Mouse (Mus musculus) heart, embryonic 11.5 days (tissue): ENCODE data around the gene Plvap. TPM values are rescaled to one million over a fixed set of nuclear protein-coding genes. Genes with fewer than 3 reads are reported as not detected.

Experiments used
- ATAC-seq: fragments of 200-750 bp; cut with Nextera tagmentation; replicated peaks from 2 replicates; pipeline ENCODE4 v1.8.0; 2017; ENCODE audit warnings: moderate library complexity; ENCODE audit not compliant: insufficient number of reproducible peaks, low FRiP score, low TSS enrichment
- H3K27ac ChIP-seq: fragments of 300-500 bp; sonication (generic); 2 replicates; pipeline ENCODE4 v1.5.1; 2014; ENCODE audit warnings: mild to moderate bottlenecking, low read depth, low read length
- H3K27me3 ChIP-seq: fragments of 300-500 bp; sonication (generic); 2 replicates; pipeline ENCODE4 v1.6.1; 2014; ENCODE audit warnings: mild to moderate bottlenecking, low read length, mixed read lengths; ENCODE audit not compliant: control insufficient read depth, insufficient read depth
- H3K36me3 ChIP-seq: fragments of 300-500 bp; sonication (generic); 2 replicates; pipeline ENCODE4 v1.6.1; 2014; ENCODE audit warnings: mild to moderate bottlenecking, low read length, moderate library complexity, mixed read lengths; ENCODE audit not compliant: control insufficient read depth, insufficient read depth
- H3K4me1 ChIP-seq: fragments of 300-500 bp; sonication (generic); 2 replicates; pipeline ENCODE4 v1.6.1; 2014; ENCODE audit warnings: low read length; ENCODE audit not compliant: control insufficient read depth, insufficient read depth
- H3K4me2 ChIP-seq: fragments of 300-500 bp; sonication (generic); 2 replicates; pipeline ENCODE4 v1.6.1; 2014; ENCODE audit warnings: mild to moderate bottlenecking, moderate library complexity
- H3K4me3 ChIP-seq: fragments of 300-500 bp; sonication (generic); 2 replicates; pipeline ENCODE4 v1.5.1; 2014; ENCODE audit warnings: low read depth, low read length
- H3K9ac ChIP-seq: fragments of 300-500 bp; sonication (generic); 2 replicates; pipeline ENCODE4 v1.6.1; 2014; ENCODE audit warnings: mild to moderate bottlenecking, low read depth, low read length, moderate library complexity
- H3K9me3 ChIP-seq: fragments of 300-500 bp; sonication (generic); replicated peaks from 2 replicates; pipeline ENCODE4 v1.6.1; 2016; ENCODE audit warnings: low read length; ENCODE audit not compliant: control insufficient read depth
- WGBS: fragments of 180-500 bp; shearing (Covaris S2); extraction: QIAGEN DNeasy Blood & Tissue Kit; methylation state at CpG from one replicate; pipeline ENCODE4 v1.1.7; 2014; ENCODE audit not compliant: insufficient replicate concordance; 5-methylcytosine and 5-hydroxymethylcytosine counted together
- polyA plus RNA-seq: library from polyadenylated mRNA; unstranded; fragments of >200 nt; fragmentation: Nextera tagmentation; extraction: Ambion mirVana; gene quantifications from 2 replicates; pipeline ENCODE4 v1.2.1, GENCODE M21; 2014

The Plvap gene
- polyA plus RNA-seq, 1 experiment from 2014 or later, result 148 TPM

GRCm38 (mm10) chr8:71550754-71551153 lies 39.2 kb upstream of the Plvap start:
- no peak overlapping the region for H3K4me2 ChIP-seq
- no peaks in the 10 kb centered on the region for H3K9me3 ChIP-seq
- no peak overlapping the region for H3K4me3 ChIP-seq
- WGBS, result 72% methylated on average over 7 of the region's 7 CpGs
- no peak for ATAC-seq
- no peak overlapping the region for H3K27ac ChIP-seq
- H3K36me3 ChIP-seq, result peaks cover 8% of the 10 kb centered on the region
- 0 out of 2 replicates have a peak, but pooled peaks cover 5% of the 10 kb centered on the region for H3K4me1 ChIP-seq
- H3K27me3 ChIP-seq, result peaks cover 4% of the 10 kb centered on the region; the same call in 1 of the 2 replicates
- H3K9ac ChIP-seq, result no peak overlapping the region

GRCm38 (mm10) chr8:71547590-71547989 lies 36.0 kb upstream of the Plvap start:
- no peak for ATAC-seq
- WGBS, result 84% methylated on average over 7 of the region's 7 CpGs

GRCm38 (mm10) chr8:71545053-71545452 lies 33.5 kb upstream of the Plvap start:
- ATAC-seq, result no peak
- 94% methylated on average over 11 of the region's 11 CpGs for WGBS

More at GRCm38 (mm10) chr8:71547590-71547989, 36.0 kb upstream of the Plvap start:
- Histone ChIP-seq H3K36me3 (peaks cover 11% of the 10 kb centered on the region), H3K4me3 (no peak overlapping the region), H3K4me1 (0 out of 2 replicates have a peak, but pooled peaks cover 10% of the 10 kb centered on the region), H3K9me3 (no peaks in the 10 kb centered on the region), H3K9ac (no peak overlapping the region), H3K27ac (no peak overlapping the region), H3K27me3 (no peaks in the 10 kb centered on the region), H3K4me2 (no peak overlapping the region)

DNA sequence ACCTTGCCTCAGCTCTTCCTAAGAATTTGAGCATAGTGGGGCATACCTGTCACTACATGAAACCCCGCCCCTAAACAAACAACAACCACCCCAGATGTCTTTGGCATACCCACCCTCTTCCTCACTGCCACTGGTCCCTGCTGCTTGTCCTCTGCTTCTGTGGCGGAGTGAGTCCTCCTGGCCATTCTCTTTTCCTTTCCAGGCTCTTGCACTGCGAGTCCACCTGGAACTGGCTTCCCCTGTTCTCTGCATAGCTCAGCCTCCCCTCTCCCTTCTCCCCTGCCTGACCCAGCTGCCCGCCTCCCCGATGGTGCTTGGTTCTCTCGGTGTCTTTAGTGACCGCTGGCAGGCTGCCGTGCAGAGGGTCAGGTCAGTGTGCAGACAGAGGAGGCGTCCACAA lies 32.2 kb upstream of the Plvap start:
- Histone ChIP-seq H3K9ac (peak overlapping the region; percentile 72; the same call in 1 of the 2 replicates), H3K9me3 (no peaks in the 10 kb centered on the region), H3K4me2 (peak overlapping the region; percentile 85), H3K36me3 (peaks cover 11% of the 10 kb centered on the region), H3K27me3 (no peaks in the 10 kb centered on the region), H3K27ac (no peak overlapping the region), H3K4me3 (peak overlapping the region; percentile 80), H3K4me1 (0 out of 2 replicates have a peak, but pooled peaks cover 6% of the 10 kb centered on the region)
- ATAC-seq, result no peak
- 86% methylated on average over 9 of the region's 9 CpGs for WGBS

More at GRCm38 (mm10) chr8:71545053-71545452, 33.5 kb upstream of the Plvap start:
- Histone ChIP-seq H3K4me1 (0 out of 2 replicates have a peak, but pooled peaks cover 6% of the 10 kb centered on the region), H3K27me3 (no peaks in the 10 kb centered on the region), H3K9ac (no peak overlapping the region), H3K4me2 (no peak overlapping the region), H3K4me3 (no peak overlapping the region), H3K36me3 (peaks cover 11% of the 10 kb centered on the region), H3K9me3 (no peaks in the 10 kb centered on the region), H3K27ac (no peak overlapping the region)

DNA sequence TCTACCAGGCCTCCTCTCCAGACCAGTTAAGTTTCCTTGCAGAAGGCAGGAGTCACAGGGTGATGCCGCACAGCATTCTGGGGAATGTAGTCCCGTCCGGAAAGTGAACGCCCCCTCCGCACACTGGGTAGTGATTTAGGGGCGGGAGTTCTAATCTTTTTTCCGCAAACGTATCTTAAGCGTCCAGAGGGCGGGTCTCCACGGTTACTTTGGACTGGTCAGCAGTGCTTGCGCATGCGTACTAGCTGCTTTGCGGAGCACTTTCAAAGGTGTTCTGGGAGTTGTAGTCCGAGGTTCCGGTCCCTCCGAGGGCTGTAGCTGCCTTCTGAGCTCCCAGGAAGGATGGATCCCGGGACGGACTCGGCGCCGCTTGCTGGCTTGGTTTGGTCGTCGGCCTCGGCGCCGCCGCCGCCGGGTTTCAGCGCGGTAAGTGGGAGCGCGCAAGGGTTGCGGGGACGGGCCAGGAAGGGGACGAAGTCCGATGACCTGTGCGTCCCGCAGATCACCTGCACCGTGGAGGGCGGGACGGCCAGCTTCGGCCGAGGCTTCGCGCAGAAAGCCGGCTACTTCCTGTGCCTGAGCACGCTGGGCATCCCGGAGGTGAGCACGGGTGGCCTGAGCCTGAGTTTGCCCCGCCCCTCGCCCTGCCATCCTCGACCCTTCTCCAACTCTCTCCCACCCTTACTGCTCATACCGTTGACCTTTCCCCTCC lies 31.2 kb upstream of the Plvap start, which contains the start of gene Mvb12a:
Mvb12a (plus strand) TSS at position 291 of the 712 bp plus-strand sequence.
- Histone ChIP-seq H3K4me3 (peak within 1 kb of the TSS; percentile 80), H3K4me1 (0 out of 2 replicates have a peak, but pooled peaks cover 6% of the 10 kb centered on the region), H3K27me3 (no peaks in the 10 kb centered on the region), H3K4me2 (peak within 1 kb of the TSS; percentile 85), H3K9me3 (no peaks in the 10 kb centered on the region), H3K27ac (no peak within 1 kb of the TSS), H3K36me3 (peaks cover 8% of the 10 kb centered on the region), H3K9ac (peak within 1 kb of the TSS; percentile 72)
- ATAC-seq, result peak; percentile 93
- WGBS, result under 1% methylated on average over 55 of the region's 55 CpGs

- H3K4me3 ChIP-seq, result peak within 1 kb of the TSS; percentile 56
- ATAC-seq, result peak; percentile 81
- H3K4me1 ChIP-seq, result no peaks in the 10 kb centered on the region
- H3K9ac ChIP-seq, result peak within 1 kb of the TSS; percentile 70
- peak within 1 kb of the TSS; percentile 64; the same call in 1 of the 2 replicates for H3K27ac ChIP-seq
- peak within 1 kb of the TSS; percentile 74 for H3K4me2 ChIP-seq
- no peaks in the 10 kb centered on the region for H3K9me3 ChIP-seq
- H3K27me3 ChIP-seq, result 0 out of 2 replicates have a peak, but pooled peaks cover 4% of the 10 kb centered on the region
- H3K36me3 ChIP-seq, result no peaks in the 10 kb centered on the region
- WGBS, result 3% methylated on average over 37 of the region's 37 CpGs
Observed at GRCm38 (mm10) chr8:71537028-71537867, 25.7 kb upstream of the Plvap start, which contains the start of gene Bst2. Gene Bst2, minus strand, starts transcription at chr8:71537456.

- H3K9ac ChIP-seq, result 0 out of 2 replicates have a peak overlapping the region, but pooled peaks have one; percentile 0
- 48% methylated on average over 5 of the region's 5 CpGs for WGBS
- no peak for ATAC-seq
- no peak overlapping the region for H3K27ac ChIP-seq
- no peaks in the 10 kb centered on the region for H3K36me3 ChIP-seq
- H3K9me3 ChIP-seq, result no peaks in the 10 kb centered on the region
- H3K4me3 ChIP-seq, result no peak overlapping the region
- H3K4me2 ChIP-seq, result no peak overlapping the region
- no peaks in the 10 kb centered on the region for H3K4me1 ChIP-seq
- H3K27me3 ChIP-seq, result 0 out of 2 replicates have a peak, but pooled peaks cover 4% of the 10 kb centered on the region
Observed at GRCm38 (mm10) chr8:71535663-71536062, 24.1 kb upstream of the Plvap start.

GRCm38 (mm10) chr8:71534263-71534810 lies 22.8 kb upstream of the Plvap start:
- no peaks in the 10 kb centered on the region for H3K36me3 ChIP-seq
- H3K27ac ChIP-seq, result no peak overlapping the region
- no peaks in the 10 kb centered on the region for H3K4me1 ChIP-seq
- no peak overlapping the region for H3K4me3 ChIP-seq
- 40% methylated on average over 3 of the region's 3 CpGs for WGBS
- H3K9me3 ChIP-seq, result no peaks in the 10 kb centered on the region
- 0 out of 2 replicates have a peak, but pooled peaks cover 4% of the 10 kb centered on the region for H3K27me3 ChIP-seq
- no peak for ATAC-seq
- H3K4me2 ChIP-seq, result no peak overlapping the region
- H3K9ac ChIP-seq, result no peak overlapping the region
